Mouse (Mus musculus): ENCODE results near the gene Cd48.
"Not testable (repeated sequence)": the region's sequence is repeated elsewhere in the genome, so short reads cannot be mapped to it uniquely, and the experiment has no call there.

Gene Cd48

GRCm38 (mm10) chr1:171681531-171682299, at the start of gene Cd48:
Gene Cd48, plus strand, starts transcription at chr1:171682009.
- no peak for DNase-seq (ENCODE audit: low spot score in 2 of 2)

- no peak for DNase-seq (ENCODE audit: low spot score in 2 of 2)
These were observed 46.1 kb upstream of the Cd48 start for GRCm38 (mm10) chr1:171635696-171636095.

GRCm38 (mm10) chr1:171637101-171637500, 44.7 kb upstream of the Cd48 start:
- no peak for DNase-seq (ENCODE audit: low spot score in 2 of 2)

GRCm38 (mm10) chr1:171638686-171639085, 43.1 kb upstream of the Cd48 start:
- no peak for DNase-seq (ENCODE audit: low spot score in 2 of 2)

GRCm38 (mm10) chr1:171640796-171641195, 41.0 kb upstream of the Cd48 start:
- DNase-seq (ENCODE audit: low spot score in 2 of 2): no peak

GRCm38 (mm10) chr1:171643612-171644011, 38.2 kb upstream of the Cd48 start:
- DNase-seq (ENCODE audit: low spot score in 2 of 2): peak; percentile 80 to 87

GRCm38 (mm10) chr1:171646429-171646940, 35.3 kb upstream of the Cd48 start:
- DNase-seq (ENCODE audit: low spot score in 2 of 2): no peak

- no peak for DNase-seq (ENCODE audit: low spot score in 2 of 2)
These were observed 34.1 kb upstream of the Cd48 start for GRCm38 (mm10) chr1:171647716-171648115.

GRCm38 (mm10) chr1:171648840-171649239, 33.0 kb upstream of the Cd48 start:
- DNase-seq (ENCODE audit: low spot score in 2 of 2): no peak

GRCm38 (mm10) chr1:171652734-171653133, 29.1 kb upstream of the Cd48 start, which contains the start of gene Slamf7:
Gene Slamf7, minus strand, starts transcription at chr1:171653035.
- no peak for DNase-seq (ENCODE audit: low spot score in 2 of 2)

- peak; percentile 38 to 59 for DNase-seq (ENCODE audit: low spot score in 2 of 2)
These were observed 23.2 kb upstream of the Cd48 start for GRCm38 (mm10) chr1:171658561-171658991.

- no peak for DNase-seq (ENCODE audit: low spot score in 2 of 2)
These were observed 21.4 kb upstream of the Cd48 start for GRCm38 (mm10) chr1:171660423-171660822.

- no peak for DNase-seq (ENCODE audit: low spot score in 2 of 2)
These were observed 20.3 kb upstream of the Cd48 start for GRCm38 (mm10) chr1:171661482-171661881.

- DNase-seq (ENCODE audit: low spot score in 2 of 2): no peak
These were observed 18.1 kb upstream of the Cd48 start for GRCm38 (mm10) chr1:171663757-171664156.

- DNase-seq (ENCODE audit: low spot score in 2 of 2): no peak
These were observed 15.5 kb upstream of the Cd48 start for GRCm38 (mm10) chr1:171666350-171666749.

- DNase-seq (ENCODE audit: low spot score in 2 of 2): no peak
These were observed 14.6 kb upstream of the Cd48 start for GRCm38 (mm10) chr1:171667160-171667559.

- DNase-seq (ENCODE audit: low spot score in 2 of 2): not testable (repeated sequence)
These were observed 9.4 kb upstream of the Cd48 start for GRCm38 (mm10) chr1:171672451-171672850.

GRCm38 (mm10) chr1:171672854-171673475, 8.8 kb upstream of the Cd48 start:
- DNase-seq (ENCODE audit: low spot score in 2 of 2): no peak

- DNase-seq (ENCODE audit: low spot score in 2 of 2): no peak
These were observed 7.3 kb upstream of the Cd48 start for GRCm38 (mm10) chr1:171674467-171674866.

- peak; percentile 39 to 54 for DNase-seq (ENCODE audit: low spot score in 2 of 2)
These were observed 4.1 kb upstream of the Cd48 start for GRCm38 (mm10) chr1:171677721-171678120.

GRCm38 (mm10) chr1:171681009-171681408, 800 bp upstream of the Cd48 start:
- DNase-seq (ENCODE audit: low spot score in 2 of 2): peak; percentile 23 to 44

- DNase-seq (ENCODE audit: low spot score in 2 of 2): no peak
These were observed 3.1 kb downstream of the Cd48 start for GRCm38 (mm10) chr1:171684923-171685322.

- no peak for DNase-seq (ENCODE audit: low spot score in 2 of 2)
These were observed 5.5 kb downstream of the Cd48 start for GRCm38 (mm10) chr1:171687320-171687719.
